12 mouse cellular contexts compared by ENCODE assay signal in the genomic region with DNA sequence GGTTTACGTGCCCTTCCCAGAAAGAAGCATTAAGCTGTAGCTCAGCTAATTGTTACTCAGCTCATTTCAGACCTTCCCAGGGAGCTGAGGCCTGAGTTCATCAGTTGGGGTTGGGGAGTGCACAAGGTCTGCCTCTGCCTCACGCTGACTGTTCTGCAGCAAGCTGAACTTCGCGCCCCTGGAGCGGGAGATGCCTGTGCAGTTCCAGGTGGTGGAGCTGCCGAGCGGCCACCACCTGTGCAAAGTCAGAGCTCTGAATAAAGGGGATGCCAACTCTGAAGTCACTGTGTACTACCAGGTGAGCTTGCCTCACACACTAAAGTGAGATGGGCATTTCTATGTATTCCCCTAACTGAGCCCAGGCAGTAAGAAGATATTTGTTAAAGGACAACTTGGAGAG.
"Had no signal": no experiment of that assay in that cellular context is flagged by ENCODE, and none has a peak within 500 bp of the region (broad histone marks: within the 10 kb centered on the region; RNA-seq: fewer than 3 reads in every experiment).

No protein-coding gene starts in this region.

- H3K4me1 ChIP-seq: limb, embryonic 13.5 days; midbrain, embryonic 15.5 days; stomach, embryonic 15.5 days had no signal

- H3K4me2 ChIP-seq: limb, embryonic 13.5 days; liver, embryonic 11.5 days; lung, embryonic 14.5 days; midbrain, embryonic 15.5 days; stomach, embryonic 15.5 days had no signal

- ATAC-seq: intestine, embryonic 16.5 days; midbrain, embryonic 15.5 days had no signal

- H3K4me3 ChIP-seq: limb, embryonic 13.5 days; midbrain, embryonic 10.5 days; midbrain, embryonic 15.5 days; stomach, embryonic 15.5 days had no signal

- H3K27ac ChIP-seq: limb, embryonic 13.5 days; midbrain, embryonic 10.5 days; midbrain, embryonic 15.5 days; stomach, embryonic 15.5 days had no signal

- DNase-seq: kidney, postnatal 14 days; left cerebral cortex, postnatal 4 days; lung, embryonic 14.5 days; lung, postnatal 10 days; lung, postnatal 4 days; right cerebral cortex, postnatal 14 days had no signal

- H3K9me3 ChIP-seq: limb, embryonic 13.5 days; midbrain, embryonic 10.5 days; midbrain, embryonic 15.5 days; stomach, embryonic 15.5 days had no signal

- H3K27me3 ChIP-seq: limb, embryonic 13.5 days; midbrain, embryonic 15.5 days; stomach, embryonic 15.5 days had no signal

- H3K9ac ChIP-seq: limb, embryonic 13.5 days; lung, embryonic 14.5 days; midbrain, embryonic 15.5 days; stomach, embryonic 15.5 days had no signal
